Mouse (Mus musculus) ovary, postnatal 14 days (tissue): Measurements from ENCODE around the gene Rbm19.

Experiments
- DNase-seq: peaks from one replicate; pipeline ENCODE4 v3.0.0; 2022; ENCODE audit warnings: low spot score

Gene Rbm19

GRCm38 (mm10) chr5:120135337-120135736 lies 19.1 kb downstream of the Rbm19 start:
- no peak for DNase-seq

GRCm38 (mm10) chr5:120135823-120136222 lies 19.6 kb downstream of the Rbm19 start:
- DNase-seq = no peak

- no peak for DNase-seq
These were observed 20.0 kb downstream of the Rbm19 start for GRCm38 (mm10) chr5:120136236-120136675.

- no peak for DNase-seq
These were observed 20.8 kb downstream of the Rbm19 start for GRCm38 (mm10) chr5:120137038-120137437.

GRCm38 (mm10) chr5:120137846-120138245 lies 21.6 kb downstream of the Rbm19 start:
- DNase-seq = no peak

GRCm38 (mm10) chr5:120138406-120138805 lies 22.1 kb downstream of the Rbm19 start:
- no peak for DNase-seq

DNA sequence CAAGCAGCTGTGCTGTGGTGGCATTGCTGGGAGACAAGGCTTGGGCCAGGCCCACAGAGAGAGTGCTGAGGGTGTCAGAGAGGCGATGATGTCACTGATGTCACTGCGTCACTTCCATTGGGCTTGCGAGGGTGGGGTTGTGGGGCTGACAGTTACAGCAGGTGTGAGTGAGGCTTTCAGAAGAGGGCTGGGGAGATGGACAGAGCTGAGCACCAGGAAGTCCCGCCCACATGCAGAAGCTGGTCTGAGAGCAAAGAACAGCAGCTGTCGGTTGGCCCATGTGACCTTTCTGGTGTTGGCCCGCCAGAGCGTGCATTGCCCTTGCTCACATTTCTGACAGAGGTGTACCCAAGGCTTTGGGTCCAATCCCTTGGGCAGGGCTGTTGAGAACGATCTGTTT lies 23.0 kb downstream of the Rbm19 start:
- no peak for DNase-seq

DNA sequence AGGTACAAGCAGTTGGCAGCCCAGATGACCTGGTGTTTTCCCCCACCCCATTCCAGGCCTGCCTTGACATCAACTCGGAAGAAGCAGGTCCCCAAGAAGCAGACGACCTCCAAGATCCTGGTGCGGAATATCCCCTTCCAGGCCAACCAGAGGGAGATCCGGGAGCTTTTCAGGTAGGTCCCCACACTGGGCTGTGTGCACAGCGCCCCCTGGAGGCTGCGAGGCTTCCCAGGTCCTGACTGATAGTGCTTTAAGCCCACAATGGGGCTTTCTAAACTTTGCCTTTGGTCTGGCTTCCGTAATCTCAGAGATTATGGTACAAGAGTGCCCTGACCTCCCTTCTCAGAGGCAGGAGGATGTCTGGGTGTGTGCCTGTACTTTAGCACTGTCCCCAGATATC lies 27.7 kb downstream of the Rbm19 start:
- DNase-seq = no peak

DNA sequence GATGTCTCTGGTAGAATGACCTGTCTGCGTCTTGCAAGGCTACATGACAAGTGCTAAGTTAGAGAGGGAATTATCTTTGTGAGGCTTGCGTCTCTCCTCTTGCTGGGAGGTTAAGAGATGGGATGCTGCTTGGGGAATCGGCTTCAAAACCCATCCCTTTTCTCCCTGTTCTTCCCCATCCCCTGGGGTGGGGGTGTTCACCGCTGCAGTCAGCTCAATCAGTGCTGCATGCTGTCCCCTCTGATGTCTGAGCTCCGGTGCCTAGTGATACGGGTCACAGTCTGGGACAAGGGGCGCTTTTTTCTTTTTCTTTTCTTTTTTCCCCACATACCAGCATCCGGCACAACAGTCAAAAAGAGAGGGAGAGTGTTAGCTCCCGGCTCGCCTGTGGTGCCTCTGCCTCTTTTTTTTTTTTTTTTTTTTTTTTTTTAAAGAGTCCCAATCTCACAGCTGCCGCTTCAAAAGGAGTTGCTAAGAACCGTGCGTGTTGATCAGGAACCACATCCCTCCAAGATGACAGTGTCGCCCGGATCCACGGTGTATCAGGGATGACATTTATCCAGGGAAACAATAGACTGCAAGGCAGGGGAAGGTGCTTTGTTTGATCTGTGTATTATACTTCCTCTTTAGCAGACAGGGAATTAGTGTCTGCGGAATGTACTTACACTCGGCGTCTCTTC lies 29.2 kb downstream of the Rbm19 start:
- no peak for DNase-seq

GRCm38 (mm10) chr5:120146051-120146385 lies 29.8 kb downstream of the Rbm19 start:
- DNase-seq = no peak

GRCm38 (mm10) chr5:120146909-120147308 lies 30.6 kb downstream of the Rbm19 start:
- no peak for DNase-seq

- DNase-seq = no peak
These were observed 32.0 kb downstream of the Rbm19 start for GRCm38 (mm10) chr5:120148246-120148645.

DNA sequence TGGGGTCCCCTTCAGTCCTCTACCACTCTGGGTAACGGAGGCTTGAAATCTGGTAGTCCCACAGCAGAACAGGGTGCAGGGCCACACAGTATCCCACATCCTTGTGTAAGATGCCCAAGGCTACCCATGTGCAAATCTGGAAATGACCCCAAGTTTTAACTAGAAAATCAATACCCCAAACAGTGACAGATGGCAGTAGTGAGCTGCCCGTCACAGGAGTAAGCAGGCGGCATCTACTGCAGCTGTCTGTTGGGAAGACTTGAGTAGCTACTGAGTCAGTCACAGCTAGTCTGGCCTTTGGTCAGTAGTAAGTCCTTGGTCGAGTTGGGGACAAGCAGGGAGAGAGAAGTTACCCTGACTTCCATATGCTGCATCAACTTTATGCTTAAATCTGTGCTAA lies 34.9 kb downstream of the Rbm19 start:
- no peak for DNase-seq

- no peak for DNase-seq
These were observed 36.9 kb downstream of the Rbm19 start for GRCm38 (mm10) chr5:120153140-120153539.

DNA sequence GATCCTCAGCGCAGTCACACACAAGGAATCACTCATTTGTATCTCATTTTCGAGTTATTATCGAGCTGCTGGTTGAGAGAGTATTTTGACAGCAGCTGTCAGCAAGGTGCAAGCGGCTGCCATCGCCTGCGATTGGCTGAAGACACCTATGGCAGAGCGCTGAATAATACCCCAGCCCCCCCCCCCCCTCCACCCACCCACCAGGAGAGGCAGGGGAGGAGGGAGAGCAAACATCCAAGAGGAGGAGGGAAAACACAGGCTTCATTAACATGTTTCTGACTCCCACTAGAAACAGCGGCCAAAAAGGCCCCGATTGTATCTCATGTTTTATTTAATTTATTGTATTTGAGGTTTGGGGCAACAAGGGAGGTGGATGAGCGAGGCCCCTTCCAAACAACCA lies 39.4 kb downstream of the Rbm19 start:
- DNase-seq = no peak

DNA sequence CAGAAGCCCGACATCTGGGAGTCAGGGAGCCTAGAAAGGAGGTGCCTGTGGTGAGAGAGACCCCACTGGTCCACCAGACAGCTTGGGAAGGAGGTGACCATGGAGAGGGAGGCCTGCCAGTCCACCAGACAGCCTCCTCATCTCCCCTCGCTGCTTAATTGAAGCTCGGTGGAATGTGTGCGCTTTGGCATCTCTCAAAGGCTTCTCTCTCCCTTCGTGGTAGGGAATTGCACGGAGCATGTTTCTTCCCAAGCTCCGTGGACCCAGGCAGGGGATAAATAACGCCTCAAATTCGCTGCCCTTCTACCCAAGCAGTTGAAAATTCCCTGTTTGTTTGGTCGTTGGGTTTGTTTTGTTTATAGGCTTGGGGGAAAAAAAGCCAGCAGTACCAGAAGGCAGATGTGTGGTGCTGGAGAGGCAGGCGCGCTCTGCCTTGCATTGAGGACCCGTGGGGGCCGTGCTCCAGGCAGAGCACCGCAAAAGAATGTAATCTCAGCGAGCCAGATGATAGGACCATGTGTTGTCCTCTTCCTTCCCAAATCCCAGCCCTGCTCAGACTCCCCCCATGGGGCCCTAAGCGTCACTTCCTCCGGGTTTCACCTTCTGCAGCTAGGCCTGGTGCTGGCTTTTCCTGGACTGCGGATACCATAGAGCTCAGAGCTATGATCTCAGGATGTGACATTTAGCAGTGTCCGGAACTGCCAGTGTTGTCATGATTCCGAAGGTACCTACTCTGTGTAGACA lies 40.1 kb downstream of the Rbm19 start:
- DNase-seq = no peak

- DNase-seq = no peak
These were observed 40.9 kb downstream of the Rbm19 start for GRCm38 (mm10) chr5:120157115-120157514.

GRCm38 (mm10) chr5:120158476-120158875 lies 42.2 kb downstream of the Rbm19 start:
- no peak for DNase-seq

- no peak for DNase-seq
These were observed 44.8 kb downstream of the Rbm19 start for GRCm38 (mm10) chr5:120160923-120161658.

DNA sequence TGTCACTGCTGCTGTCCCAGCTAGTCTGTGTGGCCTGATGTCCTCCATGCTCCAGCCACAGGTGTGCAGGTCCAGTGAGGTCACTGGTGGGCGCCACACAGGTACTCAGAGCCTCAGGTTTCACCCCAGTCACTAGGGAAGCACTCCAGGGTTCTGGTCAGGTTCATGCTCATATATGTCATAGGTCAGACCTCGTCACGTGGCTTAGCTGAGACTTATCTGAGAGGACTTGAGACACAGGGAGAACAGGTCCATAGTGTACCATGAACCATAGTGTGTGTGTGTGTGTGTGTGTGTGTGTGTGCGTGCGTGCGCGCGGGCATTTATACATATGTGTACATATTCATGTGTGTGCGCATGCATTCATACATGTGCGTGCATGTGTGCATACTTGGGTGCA lies 46.4 kb downstream of the Rbm19 start:
- DNase-seq = no peak

DNA sequence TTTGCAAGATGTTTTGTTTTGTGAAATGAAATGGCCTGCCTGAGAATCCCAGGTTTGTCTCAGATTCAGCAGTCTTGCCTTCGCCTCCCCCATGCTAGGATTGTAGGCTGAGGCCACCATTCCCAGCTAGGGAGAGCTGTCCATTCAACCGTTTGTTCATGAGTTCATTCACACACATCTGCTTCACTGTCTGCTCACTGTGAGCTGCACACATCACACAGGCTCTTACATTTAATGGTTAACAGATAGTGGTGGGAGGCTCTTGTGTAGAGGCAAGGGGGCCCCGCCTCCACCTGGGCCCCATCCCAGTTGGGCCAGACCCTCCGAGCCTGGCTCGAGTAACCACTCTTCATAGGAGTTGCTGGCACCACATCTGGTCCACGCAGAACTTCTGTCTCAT lies 47.2 kb downstream of the Rbm19 start:
- no peak for DNase-seq

- no peak for DNase-seq
These were observed 48.2 kb downstream of the Rbm19 start for GRCm38 (mm10) chr5:120164450-120164849.
